Mouse (Mus musculus) layer of hippocampus, adult 18-20 months (tissue): Measurements from ENCODE around the gene Mustn1. TPM values are rescaled to one million over a fixed set of nuclear protein-coding genes. Genes with fewer than 3 reads are reported as not detected.

Experiments
- total RNA-seq, 2 experiments: library from RNA; stranded (reverse); gene quantifications; 2 replicates each; pipeline ENCODE4 v1.2.3; 2021

Mustn1 gene
- total RNA-seq, 2 experiments from 2014 or later: 0.89 to 1.8 TPM

Other genes starting within 250 kb of the Mustn1 start
- gene Rft1, start 224.8 kb upstream of the Mustn1 start, total RNA-seq: 10 to 100 TPM; 10.9 TPM
- gene Sfmbt1, start 164.4 kb upstream of the Mustn1 start, total RNA-seq: 10 to 100 TPM; 36.4 to 36.5 TPM
- 10 to 100 TPM; 18.5 to 20.6 TPM for gene Tmem110, start 53.6 kb upstream of the Mustn1 start, total RNA-seq
- under 1 TPM in 1 of 2 experiments, not detected in 1; 0.15 TPM for gene Itih4, start 7.3 kb downstream of the Mustn1 start, total RNA-seq
- 10 to 100 TPM; 25.6 to 31.0 TPM for gene Itih3, start 44.6 kb downstream of the Mustn1 start, total RNA-seq
- not detected for gene Itih1, start 64.1 kb downstream of the Mustn1 start, total RNA-seq
- 10 to 100 TPM; 18.2 to 20.4 TPM for gene Nek4, start 72.2 kb downstream of the Mustn1 start, total RNA-seq
- 10 to 100 TPM; 38.4 to 39.4 TPM for gene Glt8d1, start 122.2 kb downstream of the Mustn1 start, total RNA-seq
- gene Spcs1, start 122.5 kb downstream of the Mustn1 start, total RNA-seq: 100 to 1,000 TPM; 149 to 170 TPM
- 10 to 100 TPM; 52.0 to 56.4 TPM for gene Pbrm1, start 139.9 kb downstream of the Mustn1 start, total RNA-seq
- 10 to 100 TPM; 42.6 to 45.7 TPM for gene Gnl3, start 140.0 kb downstream of the Mustn1 start, total RNA-seq
- gene Smim4, start 249.8 kb downstream of the Mustn1 start, total RNA-seq: 10 to 100 TPM; 26.9 to 30.3 TPM